Mouse (Mus musculus) testis, postnatal 10 days (tissue): Measurements from ENCODE around the gene Gpr18.

Experiments
- DNase-seq: peaks from one replicate; pipeline ENCODE4 v3.0.0; 2021; ENCODE audit warnings: low spot score

The Gpr18 gene

GRCm38 (mm10) chr14:121915621-121916020, at the start of gene Gpr18:
Gpr18 (minus strand) TSS chr14:121915781.
- no peak for DNase-seq

- no peak for DNase-seq
These were observed 49.4 kb upstream of the Gpr18 start, which contains the start of gene Gpr183 for GRCm38 (mm10) chr14:121964990-121965389. Gpr183 (minus strand) TSS chr14:121965195.

GRCm38 (mm10) chr14:121963942-121964335, 48.4 kb upstream of the Gpr18 start:
- DNase-seq = no peak

- DNase-seq = no peak
These were observed 47.8 kb upstream of the Gpr18 start for GRCm38 (mm10) chr14:121963251-121963941.

- DNase-seq = no peak
These were observed 46.7 kb upstream of the Gpr18 start for GRCm38 (mm10) chr14:121962128-121962890.

- DNase-seq = no peak
These were observed 46.0 kb upstream of the Gpr18 start for GRCm38 (mm10) chr14:121961496-121962127.

GRCm38 (mm10) chr14:121960997-121961396, 45.4 kb upstream of the Gpr18 start:
- DNase-seq = no peak

GRCm38 (mm10) chr14:121960531-121960930, 45.0 kb upstream of the Gpr18 start:
- DNase-seq = no peak

GRCm38 (mm10) chr14:121960031-121960430, 44.5 kb upstream of the Gpr18 start:
- no peak for DNase-seq

GRCm38 (mm10) chr14:121959538-121959980, 44.0 kb upstream of the Gpr18 start:
- no peak for DNase-seq

GRCm38 (mm10) chr14:121958751-121959537, 43.4 kb upstream of the Gpr18 start:
- DNase-seq = no peak

- no peak for DNase-seq
These were observed 42.6 kb upstream of the Gpr18 start for GRCm38 (mm10) chr14:121958041-121958750.

- no peak for DNase-seq
These were observed 41.7 kb upstream of the Gpr18 start for GRCm38 (mm10) chr14:121957176-121957871.

- no peak for DNase-seq
These were observed 40.7 kb upstream of the Gpr18 start for GRCm38 (mm10) chr14:121956291-121956690.

GRCm38 (mm10) chr14:121955176-121955795, 39.7 kb upstream of the Gpr18 start:
- no peak for DNase-seq

GRCm38 (mm10) chr14:121954608-121955007, 39.0 kb upstream of the Gpr18 start:
- DNase-seq = no peak

GRCm38 (mm10) chr14:121954129-121954528, 38.5 kb upstream of the Gpr18 start:
- no peak for DNase-seq

GRCm38 (mm10) chr14:121952046-121952400, 36.4 kb upstream of the Gpr18 start:
- no peak for DNase-seq

- DNase-seq = no peak
These were observed 35.9 kb upstream of the Gpr18 start for GRCm38 (mm10) chr14:121951399-121952045.

GRCm38 (mm10) chr14:121949897-121950296, 34.3 kb upstream of the Gpr18 start:
- no peak for DNase-seq
